Mouse (Mus musculus) hindbrain, embryonic 12.5 days (tissue): ENCODE measurements at regions not wholly inside any gene's neighbourhood (a gene's known extent, or its start where the extent isn't known, plus 50 kb on each side); places are given as distances from the start of the nearest gene placed in this dataset.

Source experiments
- ATAC-seq: fragments of 200-750 bp; cut with Nextera tagmentation; 2 replicates; pipeline ENCODE4 v1.8.0; 2017; ENCODE audit warnings: moderate TSS enrichment; ENCODE audit not compliant: low FRiP score
- H3K27ac ChIP-seq: fragments of 300-500 bp; sonication (generic); 2 replicates; pipeline ENCODE4 v1.5.1; 2016; ENCODE audit warnings: mild to moderate bottlenecking
- H3K27me3 ChIP-seq: fragments of 300-500 bp; sonication (generic); 2 replicates; pipeline ENCODE4 v1.6.1; 2016; ENCODE audit warnings: mild to moderate bottlenecking
- H3K36me3 ChIP-seq: fragments of 300-500 bp; sonication (generic); 2 replicates; pipeline ENCODE4 v1.6.1; 2016; ENCODE audit warnings: mild to moderate bottlenecking
- H3K4me1 ChIP-seq: fragments of 300-500 bp; sonication (generic); 2 replicates; pipeline ENCODE4 v1.6.1; 2016
- H3K4me2 ChIP-seq: fragments of 300-500 bp; sonication (generic); replicated peaks from 2 replicates; pipeline ENCODE4 v1.6.1; 2016; ENCODE audit warnings: mild to moderate bottlenecking
- H3K4me3 ChIP-seq: fragments of 300-500 bp; sonication (generic); 2 replicates; pipeline ENCODE4 v1.5.1; 2016; ENCODE audit warnings: mild to moderate bottlenecking
- H3K9ac ChIP-seq: fragments of 300-500 bp; sonication (generic); 2 replicates; pipeline ENCODE4 v1.6.1; 2016; ENCODE audit warnings: mild to moderate bottlenecking, moderate library complexity
- H3K9me3 ChIP-seq: fragments of 300-500 bp; sonication (generic); replicated peaks from 2 replicates; pipeline ENCODE4 v1.6.1; 2016; ENCODE audit warnings: mild to moderate bottlenecking
- WGBS: fragments of 180-500 bp; shearing (Covaris S2); methylation state at CpG from one replicate; pipeline ENCODE4 v1.1.7; 2016; 5-methylcytosine and 5-hydroxymethylcytosine counted together

DNA sequence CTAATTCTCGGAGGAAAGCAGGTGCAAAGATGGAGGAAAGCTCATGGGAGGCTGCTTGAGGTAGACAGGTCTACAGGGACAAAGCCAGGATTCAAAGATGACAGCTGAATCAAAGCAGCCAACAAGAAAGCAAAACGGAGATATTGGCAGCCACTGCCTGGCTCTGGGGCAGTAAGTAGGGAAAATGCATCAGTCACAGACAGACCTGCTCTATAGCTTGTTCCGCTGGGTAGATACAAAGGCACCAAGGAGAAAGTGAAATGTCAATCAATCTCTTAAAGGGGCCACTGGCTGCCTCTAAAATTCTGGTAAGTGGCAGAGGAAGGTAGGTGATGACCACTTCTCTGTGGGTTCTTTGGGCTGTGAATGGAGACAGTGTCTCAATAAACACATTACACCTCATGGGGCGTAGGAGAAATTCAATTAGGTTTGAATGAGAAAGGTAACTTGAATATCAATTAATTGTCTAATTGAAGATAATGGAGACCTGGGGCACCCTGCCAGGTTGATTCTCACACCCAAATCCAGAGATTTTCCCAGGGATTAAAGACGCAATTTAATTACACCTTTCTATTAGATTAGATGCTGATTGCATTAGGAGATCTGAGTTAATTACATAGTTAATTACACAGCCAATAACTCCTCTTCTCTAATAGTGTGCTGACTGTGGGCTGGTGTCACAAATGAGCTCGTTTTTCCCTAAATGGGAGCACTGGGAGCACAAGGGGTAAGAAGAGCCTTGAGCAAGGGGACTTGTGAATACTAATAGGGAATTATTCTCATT, 555.1 kb downstream of the Gm9195 start:
- WGBS = 52% methylated on average over 6 of the region's 6 CpGs
- Histone ChIP-seq H3K9ac (no peak overlapping the region), H3K4me2 (no peak overlapping the region), H3K9me3 (no peaks in the 10 kb centered on the region), H3K4me3 (no peak overlapping the region), H3K36me3 (no peaks in the 10 kb centered on the region), H3K27me3 (no peaks in the 10 kb centered on the region), H3K27ac (no peak overlapping the region), H3K4me1 (no peaks in the 10 kb centered on the region; the same call in 1 of the 2 replicates)
- ATAC-seq = peak; percentile 69

DNA sequence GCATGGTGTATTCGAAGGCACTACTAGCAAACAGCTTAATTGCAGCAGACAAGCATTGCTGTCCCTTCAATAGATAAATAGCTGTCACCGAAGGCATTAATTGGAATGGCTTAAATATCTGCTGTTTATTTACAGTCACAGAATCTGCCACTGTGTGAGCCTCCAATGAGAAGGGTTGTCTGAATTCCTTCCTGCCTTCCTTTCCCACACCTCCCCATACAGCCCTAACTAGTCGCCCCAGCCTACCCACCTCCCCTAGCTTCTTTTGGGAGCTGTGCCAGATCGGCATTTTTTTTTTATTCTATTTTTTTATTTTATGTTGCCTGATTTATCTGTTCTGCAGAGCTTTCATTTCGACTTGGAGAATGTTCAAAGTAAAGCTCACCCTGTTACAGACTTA, 575.7 kb downstream of the Gm9195 start:
- 83% methylated on average over 5 of the region's 5 CpGs for WGBS
- Histone ChIP-seq H3K4me2 (no peak overlapping the region), H3K9me3 (no peaks in the 10 kb centered on the region), H3K4me3 (no peak overlapping the region), H3K27me3 (no peaks in the 10 kb centered on the region), H3K9ac (no peak overlapping the region), H3K36me3 (no peaks in the 10 kb centered on the region), H3K27ac (no peak overlapping the region), H3K4me1 (no peaks in the 10 kb centered on the region; the same call in 1 of the 2 replicates)
- no peak for ATAC-seq

DNA sequence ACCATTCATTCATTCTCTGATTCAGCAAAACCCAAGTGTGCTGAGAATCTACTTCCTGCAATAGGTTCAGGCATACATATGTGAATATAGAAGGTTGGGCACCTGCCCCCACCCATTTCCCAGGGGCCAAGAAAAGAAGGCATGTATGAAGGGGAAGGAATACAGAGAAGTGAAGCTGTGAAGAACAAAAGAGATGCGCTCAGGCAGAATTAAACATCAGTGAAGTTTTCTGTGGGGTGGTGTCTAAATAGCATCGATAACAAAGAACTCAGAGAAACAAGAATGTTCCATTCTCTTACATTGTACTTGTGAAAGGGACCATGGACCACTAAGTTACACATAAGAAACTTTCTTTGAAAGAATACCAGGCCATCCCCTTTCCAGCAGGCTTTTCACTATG, 580.7 kb downstream of the Gm9195 start:
- ATAC-seq = no peak
- Histone ChIP-seq H3K4me2 (no peak overlapping the region), H3K27ac (no peak overlapping the region), H3K4me1 (no peaks in the 10 kb centered on the region), H3K9me3 (no peaks in the 10 kb centered on the region), H3K36me3 (no peaks in the 10 kb centered on the region), H3K4me3 (no peak overlapping the region), H3K9ac (no peak overlapping the region), H3K27me3 (no peaks in the 10 kb centered on the region)
- WGBS = 56% methylated on average over 2 of the region's 2 CpGs

DNA sequence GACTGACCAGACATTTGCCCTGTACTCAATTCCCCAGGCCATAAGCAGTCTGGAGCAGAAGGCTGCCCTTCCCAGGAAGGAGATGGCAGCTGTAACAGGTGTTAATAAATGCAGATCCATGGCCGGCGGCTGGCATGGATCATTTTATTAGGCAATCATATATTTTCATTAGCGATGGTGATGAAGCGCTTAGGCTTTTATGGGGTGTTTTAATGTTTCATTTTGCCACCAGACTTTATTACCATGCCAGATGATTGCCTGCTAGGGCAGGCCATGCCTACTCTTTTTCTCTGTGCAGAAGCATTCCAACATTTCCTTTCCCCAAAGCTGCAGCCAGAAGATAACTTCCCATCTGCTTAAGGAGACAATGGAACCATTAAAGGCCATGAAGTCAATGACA, 596.2 kb downstream of the Gm9195 start:
- Histone ChIP-seq H3K4me1 (no peaks in the 10 kb centered on the region), H3K9me3 (no peaks in the 10 kb centered on the region), H3K4me3 (no peak overlapping the region), H3K36me3 (no peaks in the 10 kb centered on the region), H3K27me3 (no peaks in the 10 kb centered on the region), H3K4me2 (no peak overlapping the region), H3K27ac (no peak overlapping the region), H3K9ac (no peak overlapping the region)
- ATAC-seq = no peak
- WGBS = 91% methylated on average over 4 of the region's 4 CpGs

DNA sequence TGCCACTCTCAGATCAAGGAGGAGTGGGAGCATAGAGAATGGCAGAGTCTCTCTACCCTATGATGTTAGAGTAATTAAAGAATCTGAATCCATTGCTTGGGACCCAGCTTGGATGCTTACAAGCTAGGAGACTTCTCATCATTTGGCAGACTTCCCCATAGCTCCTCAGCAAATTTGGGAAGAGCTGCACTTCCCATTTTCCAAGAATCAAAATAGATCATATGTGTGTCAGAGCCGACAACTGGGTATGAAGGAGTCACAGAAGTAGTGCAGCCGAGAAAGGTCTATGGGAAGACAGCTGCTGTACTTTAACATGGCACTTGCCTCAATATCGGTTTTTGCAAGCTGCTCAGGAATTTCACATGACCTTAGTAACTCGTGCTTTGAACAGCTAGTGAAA, 596.8 kb downstream of the Gm9195 start:
- Histone ChIP-seq H3K27ac (no peak overlapping the region), H3K4me2 (no peak overlapping the region), H3K36me3 (no peaks in the 10 kb centered on the region), H3K9ac (no peak overlapping the region), H3K27me3 (no peaks in the 10 kb centered on the region), H3K9me3 (no peaks in the 10 kb centered on the region), H3K4me1 (no peaks in the 10 kb centered on the region), H3K4me3 (no peak overlapping the region)
- 89% methylated on average over 4 of the region's 4 CpGs for whole genome bisulfite sequencing
- no peak for ATAC-seq

DNA sequence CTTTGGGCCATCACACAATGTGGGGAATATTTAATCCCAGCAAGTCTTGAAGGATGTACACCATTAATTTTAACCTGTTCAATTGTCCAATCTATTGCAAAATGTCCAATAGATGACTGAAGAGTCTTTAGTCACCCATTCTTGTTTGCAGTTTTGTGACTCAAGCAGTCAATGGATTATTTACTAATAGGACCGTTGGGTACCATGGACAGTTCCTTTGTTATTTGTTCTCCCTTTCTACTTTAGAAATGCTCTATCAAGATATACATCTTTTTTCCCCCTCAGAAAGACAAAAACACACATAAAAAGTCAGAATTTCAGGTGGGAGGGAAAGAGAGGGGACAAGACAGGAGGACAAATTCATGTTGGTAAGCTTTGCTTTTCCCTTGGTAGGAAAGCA, 598.3 kb downstream of the Gm9195 start:
- H3K4me1 ChIP-seq = no peaks in the 10 kb centered on the region
- 71% methylated on average over 1 of the region's 1 CpGs for WGBS
- no peak overlapping the region for H3K9ac ChIP-seq
- no peak overlapping the region for H3K4me3 ChIP-seq
- H3K4me2 ChIP-seq = no peak overlapping the region
- H3K9me3 ChIP-seq = no peaks in the 10 kb centered on the region
- no peak for ATAC-seq
- no peaks in the 10 kb centered on the region for H3K27me3 ChIP-seq
- no peaks in the 10 kb centered on the region for H3K36me3 ChIP-seq
- H3K27ac ChIP-seq = no peak overlapping the region

DNA sequence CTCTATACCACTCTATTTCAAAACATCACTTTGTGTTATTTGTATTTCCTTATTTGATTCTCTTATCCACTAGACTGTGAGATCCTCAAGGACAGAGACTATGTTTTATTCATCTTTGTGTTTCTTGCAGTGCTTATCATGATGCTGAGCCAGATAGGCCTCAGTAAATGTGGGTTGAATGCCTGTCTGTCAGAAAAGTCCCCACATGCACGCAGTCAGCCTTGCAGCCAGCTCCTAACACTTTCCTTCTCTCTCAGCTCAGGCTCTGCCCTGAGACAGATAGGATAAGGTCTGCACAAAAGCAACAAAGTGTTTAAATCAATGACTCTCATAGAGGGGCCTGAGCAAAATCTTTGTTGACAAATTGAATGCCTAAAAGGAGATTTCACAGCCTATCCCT, 600.0 kb downstream of the Gm9195 start:
- Histone ChIP-seq H3K4me1 (no peaks in the 10 kb centered on the region), H3K27ac (no peak overlapping the region), H3K9me3 (no peaks in the 10 kb centered on the region), H3K4me3 (no peak overlapping the region), H3K36me3 (no peaks in the 10 kb centered on the region), H3K9ac (no peak overlapping the region), H3K4me2 (no peak overlapping the region), H3K27me3 (no peaks in the 10 kb centered on the region)
- WGBS = 73% methylated on average over 1 of the region's 1 CpGs
- ATAC-seq = no peak

DNA sequence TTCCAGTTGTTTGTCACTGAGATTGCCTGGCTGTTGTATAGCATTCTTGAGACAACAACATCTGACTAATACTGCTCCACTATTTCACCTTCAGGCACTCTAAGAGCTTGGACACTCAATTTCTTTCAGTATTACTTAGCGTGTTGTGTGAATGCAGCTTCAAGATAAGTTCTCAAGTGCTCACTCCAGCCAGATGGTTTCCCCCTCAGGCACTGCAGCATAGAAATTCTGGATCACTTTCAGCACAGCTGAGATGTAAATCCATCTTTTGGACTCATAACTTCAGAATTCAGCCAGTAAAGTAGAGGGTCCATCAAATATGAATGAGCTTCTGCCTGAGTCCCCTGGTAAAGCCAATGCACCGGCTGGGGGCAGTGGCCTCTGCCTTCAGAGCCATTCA, 608.8 kb downstream of the Gm9195 start:
- H3K27ac ChIP-seq = no peak overlapping the region
- H3K4me1 ChIP-seq = no peaks in the 10 kb centered on the region
- ATAC-seq = no peak
- no peaks in the 10 kb centered on the region for H3K36me3 ChIP-seq
- H3K9ac ChIP-seq = no peak overlapping the region
- H3K4me2 ChIP-seq = no peak overlapping the region
- WGBS = 78% methylated on average over 2 of the region's 2 CpGs
- no peaks in the 10 kb centered on the region for H3K27me3 ChIP-seq
- no peaks in the 10 kb centered on the region for H3K9me3 ChIP-seq
- no peak overlapping the region for H3K4me3 ChIP-seq

DNA sequence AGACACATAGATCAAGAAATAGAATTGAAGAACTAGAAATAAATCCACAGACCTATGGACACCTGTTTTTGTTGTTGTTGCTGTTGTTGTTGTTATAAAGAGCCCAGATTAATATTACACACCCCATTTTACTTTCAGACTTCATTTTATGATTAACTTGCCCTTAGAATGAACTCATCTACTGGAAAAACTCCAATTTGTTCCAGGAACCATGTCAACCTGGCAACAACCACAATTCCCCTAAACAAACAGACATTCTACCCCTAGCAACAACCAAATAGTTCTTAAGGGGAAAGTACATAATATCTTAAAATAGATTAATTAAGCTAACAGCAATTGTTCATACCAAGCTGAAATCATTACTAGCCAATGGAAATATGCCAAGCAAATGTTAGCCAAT, 646.1 kb downstream of the Gm9195 start:
- no peak overlapping the region for H3K4me2 ChIP-seq
- H3K27ac ChIP-seq = no peak overlapping the region
- no peaks in the 10 kb centered on the region for H3K9me3 ChIP-seq

DNA sequence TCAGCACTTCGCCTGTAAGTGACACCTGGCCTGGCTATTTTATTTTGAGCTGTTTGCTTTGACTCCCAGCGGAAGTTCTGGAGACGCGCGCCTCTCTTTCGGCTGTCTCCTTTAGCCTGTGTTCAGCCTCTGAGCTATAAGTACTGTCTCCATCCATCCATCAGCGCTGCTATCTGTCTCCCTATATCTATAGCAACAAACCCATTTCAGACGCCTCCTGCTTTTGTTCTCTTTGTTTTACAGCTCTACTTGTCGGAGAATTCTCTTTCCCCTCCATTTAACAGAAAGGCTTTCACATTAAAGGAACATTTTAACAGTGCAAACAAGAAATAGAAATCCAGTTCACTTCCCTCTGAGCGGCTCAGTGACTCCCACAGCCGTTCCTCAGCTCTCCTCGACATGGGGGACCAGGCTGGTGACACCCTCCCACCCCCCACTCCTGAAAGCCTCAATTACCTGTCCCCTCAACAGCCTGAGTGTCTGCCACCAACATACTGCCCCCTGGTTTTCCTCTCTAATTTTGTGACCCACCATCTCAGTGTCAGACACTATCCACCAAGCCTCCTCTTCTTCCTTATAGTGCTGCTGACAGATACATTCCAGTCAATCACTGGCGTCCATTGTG, 682.7 kb downstream of the Gm9195 start:
- Histone ChIP-seq H3K36me3 (no peaks in the 10 kb centered on the region), H3K9ac (no peak overlapping the region), H3K4me2 (peak overlapping the region; percentile 17; the same call in 1 of the 2 replicates), H3K4me3 (no peak overlapping the region), H3K4me1 (no peaks in the 10 kb centered on the region), H3K27ac (no peak overlapping the region), H3K27me3 (no peaks in the 10 kb centered on the region), H3K9me3 (no peaks in the 10 kb centered on the region)
- WGBS = 38% methylated on average over 13 of the region's 13 CpGs
- no peak for ATAC-seq

More for the DNA sequence above, 646.1 kb downstream of the Gm9195 start:
- no peaks in the 10 kb centered on the region for H3K27me3 ChIP-seq
- H3K4me1 ChIP-seq = no peaks in the 10 kb centered on the region
- ATAC-seq = no peak
- no peak overlapping the region for H3K4me3 ChIP-seq
- no peaks in the 10 kb centered on the region for H3K36me3 ChIP-seq
- no peak overlapping the region for H3K9ac ChIP-seq

DNA sequence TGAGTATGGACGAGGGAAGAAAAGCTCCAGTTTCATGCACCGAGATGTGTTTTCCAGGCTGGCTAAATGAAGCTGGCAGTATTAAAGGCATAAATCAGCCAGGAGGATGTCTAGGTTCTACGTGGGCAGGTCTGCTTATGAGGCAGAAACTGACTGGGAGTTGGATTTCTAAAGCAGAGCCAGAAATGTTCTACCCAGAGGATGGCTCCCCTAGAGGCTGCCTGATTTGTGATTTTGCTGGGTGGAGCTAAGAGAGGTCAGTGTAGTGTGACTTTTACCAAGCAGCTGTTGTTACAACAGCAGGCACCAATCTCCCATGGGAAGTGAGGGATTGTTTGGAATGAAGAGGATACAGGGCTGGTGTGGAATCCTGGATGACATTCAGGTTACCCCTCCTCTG, 686.0 kb downstream of the Gm9195 start:
- Histone ChIP-seq H3K27me3 (no peaks in the 10 kb centered on the region), H3K4me2 (no peak overlapping the region), H3K9ac (no peak overlapping the region), H3K27ac (no peak overlapping the region), H3K4me3 (no peak overlapping the region), H3K36me3 (no peaks in the 10 kb centered on the region), H3K4me1 (no peaks in the 10 kb centered on the region), H3K9me3 (no peaks in the 10 kb centered on the region)
- no peak for ATAC-seq
- WGBS = 69% methylated on average over 3 of the region's 3 CpGs

DNA sequence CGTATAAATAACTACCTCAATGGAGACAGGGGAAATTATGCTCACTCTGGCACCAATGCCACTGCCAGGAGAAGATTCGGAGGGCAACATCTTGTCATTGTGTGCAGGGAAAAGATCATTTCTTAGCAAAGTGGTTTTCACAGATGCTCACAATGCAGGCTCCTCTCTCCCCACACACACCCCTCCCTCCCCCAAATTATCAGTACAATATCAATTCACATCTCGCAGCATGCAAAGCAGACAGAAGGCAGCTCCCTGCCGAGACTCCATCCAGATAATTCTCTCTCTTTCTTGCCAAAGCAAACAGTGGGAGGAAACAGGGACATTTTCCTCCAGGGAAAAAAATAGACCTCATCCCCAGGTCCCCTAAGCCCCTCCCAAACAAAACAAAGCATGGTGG, 691.8 kb downstream of the Gm9195 start:
- H3K27me3 ChIP-seq = no peaks in the 10 kb centered on the region
- no peaks in the 10 kb centered on the region for H3K36me3 ChIP-seq
- no peaks in the 10 kb centered on the region; the same call in 1 of the 2 replicates for H3K4me1 ChIP-seq
- no peak overlapping the region for H3K4me3 ChIP-seq
- ATAC-seq = no peak
- no peak overlapping the region for H3K4me2 ChIP-seq
- H3K9me3 ChIP-seq = no peaks in the 10 kb centered on the region
- 49% methylated on average over 4 of the region's 4 CpGs for WGBS
- H3K27ac ChIP-seq = no peak overlapping the region
- no peak overlapping the region for H3K9ac ChIP-seq

DNA sequence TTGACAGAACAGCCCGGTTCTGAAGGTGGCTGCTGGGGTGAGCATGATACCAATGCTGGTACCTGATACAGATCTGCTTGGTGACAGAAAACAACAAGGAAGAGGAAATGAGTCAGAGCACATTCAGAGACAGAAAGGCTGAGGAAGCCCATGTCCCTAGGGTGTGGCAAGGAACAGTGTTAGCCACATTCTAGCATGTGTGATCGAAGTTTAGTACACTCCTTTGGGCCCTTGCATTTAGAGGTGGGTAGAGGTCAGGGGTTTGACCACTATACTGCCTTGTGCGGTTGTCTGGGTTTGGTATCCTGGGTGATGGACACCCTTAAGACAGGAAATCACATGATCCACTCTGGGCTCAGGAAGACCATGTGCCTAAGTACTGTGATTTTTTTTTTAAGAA, 695.9 kb downstream of the Gm9195 start:
- Histone ChIP-seq H3K4me3 (no peak overlapping the region), H3K27ac (no peak overlapping the region), H3K4me2 (no peak overlapping the region), H3K9me3 (no peaks in the 10 kb centered on the region), H3K9ac (no peak overlapping the region), H3K36me3 (no peaks in the 10 kb centered on the region), H3K4me1 (no peaks in the 10 kb centered on the region; the same call in 1 of the 2 replicates), H3K27me3 (no peaks in the 10 kb centered on the region)
- WGBS = 94% methylated on average over 3 of the region's 3 CpGs
- ATAC-seq = no peak
